Mouse (Mus musculus) forebrain, embryonic 16.5 days (tissue): ENCODE data around the gene Zfp772. TPM values are rescaled to one million over a fixed set of nuclear protein-coding genes. Genes with fewer than 3 reads are reported as not detected.

Experiments
- polyA plus RNA-seq: library from polyadenylated mRNA; unstranded; fragments of >200 nt; fragmentation: Nextera tagmentation; extraction: Ambion mirVana; gene quantifications from 2 replicates; pipeline ENCODE4 v1.2.1, GENCODE M21; 2015

Gene Zfp772
- polyA plus RNA-seq, 1 experiment from 2014 or later, result 9.8 TPM

Other genes with a start within 250 kb of the Zfp772 start
- not detected in 2 replicates for gene Aurkc, start 214.7 kb downstream of the Zfp772 start, polyA plus RNA-seq
- gene Zfp954, start 88.5 kb downstream of the Zfp772 start, polyA plus RNA-seq, result 30.2 and 30.5 TPM in 2 replicates
- gene Zfp773, start 73.2 kb downstream of the Zfp772 start, polyA plus RNA-seq, result 18.8 and 19.8 TPM in 2 replicates
- gene Zfp418, start 38.7 kb downstream of the Zfp772 start, polyA plus RNA-seq, result 3.5 and 4.0 TPM in 2 replicates
- 0.76 and 2.3 TPM in 2 replicates for gene Vmn2r29, start 37.3 kb upstream of the Zfp772 start, polyA plus RNA-seq
- gene Gm45844, start 68.3 kb upstream of the Zfp772 start, polyA plus RNA-seq, result 8.6 and 10.4 TPM in 2 replicates
- gene Clcn4, start 90.9 kb upstream of the Zfp772 start, polyA plus RNA-seq, result 202 and 213 TPM in 2 replicates
- not detected in 2 replicates for gene Vmn2r30, start 127.6 kb upstream of the Zfp772 start, polyA plus RNA-seq
- gene Gm45783, start 164.6 kb upstream of the Zfp772 start, polyA plus RNA-seq, result not detected in 2 replicates
- gene Vmn2r31, start 189.7 kb upstream of the Zfp772 start, polyA plus RNA-seq, result not detected in 2 replicates